Mouse (Mus musculus): Measurements from ENCODE around the gene Pkn3. TPM values are rescaled to one million over a fixed set of nuclear protein-coding genes. Genes with fewer than 3 reads are reported as not detected.

Pkn3 gene
- 1.0 TPM for polyA plus RNA-seq (2017; shearing (Covaris generic))

DNA sequence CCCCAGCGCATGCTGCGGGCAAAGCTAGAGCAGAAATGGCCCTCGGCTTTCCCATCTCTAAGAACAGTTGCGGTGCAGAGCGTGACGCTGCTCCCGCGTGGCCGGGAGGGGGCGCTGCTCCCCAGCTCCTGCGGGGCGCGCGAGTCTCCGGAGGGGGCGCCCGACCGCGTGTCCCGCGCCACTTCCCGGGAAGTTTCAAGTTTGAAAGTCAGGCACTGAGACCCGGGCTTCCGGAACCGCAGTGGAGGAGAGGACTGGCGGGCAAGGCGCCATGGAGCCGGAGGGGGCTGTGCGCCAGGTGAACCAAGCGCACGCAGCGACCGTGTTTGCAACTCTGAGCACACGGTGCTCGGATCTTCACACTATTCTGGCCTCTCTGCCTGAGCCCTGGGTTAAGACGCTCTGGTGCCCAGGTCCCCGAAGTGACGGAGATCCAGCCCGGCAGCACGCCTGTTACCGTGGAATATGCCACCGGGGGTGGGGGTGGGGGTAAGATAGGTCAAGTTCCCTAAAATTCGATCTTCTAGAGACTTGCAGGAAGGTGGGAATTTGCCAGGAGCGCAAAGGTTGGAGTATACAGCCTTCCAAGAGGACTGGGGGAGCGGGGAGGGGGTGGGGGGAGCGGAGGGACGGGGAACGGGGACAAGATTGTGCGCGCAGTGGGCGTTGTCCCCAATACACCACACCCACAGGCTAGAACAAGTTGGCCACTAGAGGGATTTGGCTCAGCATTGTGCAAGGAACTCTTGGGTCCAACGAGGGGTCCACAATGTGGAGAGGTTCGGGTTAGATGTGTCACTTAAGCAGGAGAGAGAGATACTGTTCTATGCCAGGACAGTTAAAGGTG lies at the start of gene Pkn3:
Gene Pkn3, plus strand, starts transcription at position 183 of the 847 bp plus-strand sequence.

GRCm38 (mm10) chr2:30048699-30049388 lies 28.6 kb upstream of the Pkn3 start, which contains the start of gene Wdr34:
Gene Wdr34 (minus strand): TSS chr2:30048881.

GRCm38 (mm10) chr2:30057223-30057904 lies 20.1 kb upstream of the Pkn3 start, which contains the start of gene Set:
Gene Set (plus strand): TSS chr2:30057378.

GRCm38 (mm10) chr2:30093471-30094207 lies 16.2 kb downstream of the Pkn3 start, which contains the start of gene Zdhhc12:
Gene Zdhhc12 (minus strand): TSS chr2:30093648.

DNA sequence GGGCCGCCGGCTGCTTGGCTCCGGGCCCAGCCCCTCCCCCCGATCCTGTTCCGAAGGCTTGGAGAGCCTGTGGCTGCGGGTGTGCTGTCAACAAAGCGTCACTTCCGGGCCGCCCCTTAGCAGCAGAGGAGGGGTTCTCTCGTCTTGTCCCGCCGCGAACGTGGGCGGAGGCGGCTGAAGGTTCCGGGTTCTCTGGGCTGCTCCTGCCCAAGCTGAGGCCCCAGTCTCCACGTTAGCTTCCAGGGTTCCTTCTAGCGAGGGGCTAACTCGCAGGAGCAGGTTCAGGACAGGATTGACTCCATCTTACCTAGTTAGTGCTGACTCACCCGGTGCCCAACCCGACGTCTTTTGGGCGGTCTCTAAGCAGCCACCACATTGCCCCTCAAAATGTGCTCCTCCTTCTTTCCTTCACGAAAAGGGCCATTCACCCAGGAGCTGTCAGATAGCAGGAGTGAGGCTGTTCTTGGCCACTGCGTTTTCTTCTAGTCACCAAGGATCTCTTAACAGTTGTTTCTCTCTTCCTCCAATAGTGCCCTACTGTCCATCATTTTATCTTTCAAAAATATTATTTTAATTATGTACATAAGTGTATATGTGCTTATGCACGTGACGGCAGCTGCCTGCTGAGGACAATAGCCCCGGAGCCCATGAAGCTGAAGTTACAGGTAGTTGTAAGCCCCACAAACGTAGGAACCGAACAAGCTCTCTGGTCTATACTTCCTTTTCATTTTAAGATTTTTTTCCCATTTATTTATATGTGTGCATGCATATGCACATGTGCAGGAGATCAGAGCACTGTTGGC lies 47.2 kb downstream of the Pkn3 start, which contains the start of gene Zer1:
Gene Zer1, minus strand, starts transcription at position 114 of the 803 bp plus-strand sequence.

DNA sequence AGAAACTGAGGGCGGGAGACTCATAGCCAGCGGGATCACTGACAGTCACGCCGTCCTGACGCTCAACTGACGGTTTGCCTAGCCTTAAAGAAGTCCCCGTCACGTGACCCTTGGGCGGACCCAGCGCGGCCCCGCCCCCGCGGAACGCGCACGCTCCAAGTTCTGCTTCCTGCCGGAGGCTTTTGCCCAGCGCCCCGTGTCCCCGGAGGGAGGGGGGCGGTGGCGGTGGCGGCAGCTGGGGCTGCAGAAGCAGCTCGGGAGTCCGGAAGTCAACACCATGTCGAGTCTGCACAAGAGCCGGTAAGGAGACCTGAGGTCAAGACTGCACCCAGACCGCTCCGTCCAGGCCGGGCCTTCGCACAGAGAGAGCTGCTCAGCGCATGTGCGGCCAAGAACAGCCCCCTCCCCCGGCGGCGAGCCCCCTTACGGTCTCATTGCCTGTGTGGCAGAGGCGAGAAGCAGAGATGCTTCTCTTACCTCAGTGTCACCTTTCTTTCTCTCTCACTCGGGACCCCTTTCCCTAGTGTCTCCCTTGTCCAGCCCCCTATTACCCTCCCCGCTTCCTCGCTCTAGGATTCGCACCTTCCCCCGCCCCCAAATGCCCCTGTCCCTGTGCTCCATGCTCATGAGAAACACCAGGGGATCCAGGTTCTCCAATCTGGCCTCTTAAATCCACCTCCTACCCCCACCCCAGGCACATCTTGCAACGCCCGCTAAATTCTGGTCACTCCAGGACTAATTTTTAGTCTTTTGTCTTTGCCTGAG lies 56.3 kb downstream of the Pkn3 start, which contains the start of gene Tbc1d13:
Gene Tbc1d13, plus strand, starts transcription at position 134 of the 765 bp plus-strand sequence.

Other genes with a start within 250 kb of the Pkn3 start
- 0.66 TPM for gene Cercam, start 208.5 kb upstream of the Pkn3 start, polyA plus RNA-seq (2017; shearing (Covaris generic))
- 84.6 TPM for gene Odf2, start 188.5 kb upstream of the Pkn3 start, polyA plus RNA-seq (2017; shearing (Covaris generic))
- gene Gle1, start 142.3 kb upstream of the Pkn3 start, polyA plus RNA-seq (2017; shearing (Covaris generic)), result 79.3 TPM
- gene Sptan1, start 112.1 kb upstream of the Pkn3 start, polyA plus RNA-seq (2017; shearing (Covaris generic)), result 126 TPM
- gene Wdr34, start 28.8 kb upstream of the Pkn3 start, polyA plus RNA-seq (2017; shearing (Covaris generic)), result 1.1 TPM
- gene Set, start 20.3 kb upstream of the Pkn3 start, polyA plus RNA-seq (2017; shearing (Covaris generic)), result 121 TPM
- gene Zdhhc12, start 16.0 kb downstream of the Pkn3 start, polyA plus RNA-seq (2017; shearing (Covaris generic)), result 30.9 TPM
- 26.8 TPM for gene Zer1, start 46.9 kb downstream of the Pkn3 start, polyA plus RNA-seq (2017; shearing (Covaris generic))
- 10.6 TPM for gene Tbc1d13, start 56.1 kb downstream of the Pkn3 start, polyA plus RNA-seq (2017; shearing (Covaris generic))
- 1.6 TPM for gene Endog, start 93.8 kb downstream of the Pkn3 start, polyA plus RNA-seq (2017; shearing (Covaris generic))
- 50.1 TPM for gene Spout1, start 100.8 kb downstream of the Pkn3 start, polyA plus RNA-seq (2017; shearing (Covaris generic))
- 14.6 TPM for gene Kyat1, start 128.2 kb downstream of the Pkn3 start, polyA plus RNA-seq (2017; shearing (Covaris generic))
- gene Lrrc8a, start 160.0 kb downstream of the Pkn3 start, polyA plus RNA-seq (2017; shearing (Covaris generic)), result 8.7 TPM
- gene Gm28035, start 162.9 kb downstream of the Pkn3 start, polyA plus RNA-seq (2017; shearing (Covaris generic)), result 0.52 TPM
- 5.2 TPM for gene Phyhd1, start 188.5 kb downstream of the Pkn3 start, polyA plus RNA-seq (2017; shearing (Covaris generic))
- not detected for gene Gm28038, start 203.4 kb downstream of the Pkn3 start, polyA plus RNA-seq (2017; shearing (Covaris generic))
- 22.4 TPM for gene Dolk, start 208.7 kb downstream of the Pkn3 start, polyA plus RNA-seq (2017; shearing (Covaris generic))
- 32.5 TPM for gene Nup188, start 208.7 kb downstream of the Pkn3 start, polyA plus RNA-seq (2017; shearing (Covaris generic))

Data from CD4-positive, CD25-positive, alpha-beta regulatory T cell, adult 9 weeks (primary cell).